Mouse (Mus musculus) liver, embryonic 14.5 days (tissue): ENCODE results near the gene Chadl. TPM values are rescaled to one million over a fixed set of nuclear protein-coding genes. Genes with fewer than 3 reads are reported as not detected.
"Not testable (repeated sequence)": the region's sequence is repeated elsewhere in the genome, so short reads cannot be mapped to it uniquely, and the experiment has no call there.

ENCODE experiments used
- ATAC-seq: fragments of 200-750 bp; cut with Nextera tagmentation; 2 replicates; pipeline ENCODE4 v1.8.0; 2017; ENCODE audit warnings: moderate number of reproducible peaks, mild to moderate bottlenecking, moderate library complexity; ENCODE audit not compliant: insufficient read depth
- DNase-seq, 3 experiments: peaks; one replicate each; pipeline ENCODE4 v3.0.0-alpha.2; 2012 to 2013; ENCODE audit warnings: low read depth in 3 of 3, low spot score in 3 of 3
- H3K27ac ChIP-seq: fragments of 300-500 bp; sonication (generic); 2 replicates; pipeline ENCODE4 v1.5.1; 2014; ENCODE audit warnings: moderate library complexity, mild to moderate bottlenecking, control low read depth, inconsistent platforms
- H3K27me3 ChIP-seq: fragments of 300-500 bp; sonication (generic); 2 replicates; pipeline ENCODE4 v1.6.1; 2014; ENCODE audit warnings: mild to moderate bottlenecking, low read length, moderate library complexity; ENCODE audit not compliant: control insufficient read depth, insufficient read depth
- H3K36me3 ChIP-seq: fragments of 300-500 bp; sonication (generic); replicated peaks from 2 replicates; pipeline ENCODE4 v1.6.1; 2014; ENCODE audit warnings: low read depth; ENCODE audit not compliant: control insufficient read depth, insufficient read depth
- H3K4me1 ChIP-seq, 2 experiments: fragments of 200-500 bp in 1 of 2; fragments of 300-500 bp in 1 of 2; sonication (generic) in 1 of 2; replicated peaks; 2 replicates each; pipeline ENCODE4 v1.6.1; 2012 to 2014; ENCODE audit warnings: antibody characterized with exemption in 1 of 2, inconsistent platforms in 1 of 2, low read length in 1 of 2; ENCODE audit not compliant: control insufficient read depth in 2 of 2, insufficient read depth in 2 of 2
- H3K4me2 ChIP-seq: fragments of 300-500 bp; sonication (generic); 2 replicates; pipeline ENCODE4 v1.6.1; 2014; ENCODE audit warnings: low read depth, mild to moderate bottlenecking, control low read depth, moderate library complexity
- H3K4me3 ChIP-seq, 2 experiments: fragments of 200-500 bp in 1 of 2; fragments of 300-500 bp in 1 of 2; sonication (generic) in 1 of 2; 2 replicates each; pipeline ENCODE4 v1.5.1; 2012 to 2014; ENCODE audit warnings: low read depth in 2 of 2, low read length in 2 of 2, mild to moderate bottlenecking in 2 of 2, control low read depth in 1 of 2, inconsistent platforms in 1 of 2, moderate library complexity in 1 of 2; ENCODE audit not compliant: insufficient read depth in 1 of 2
- H3K9ac ChIP-seq: fragments of 300-500 bp; sonication (generic); replicated peaks from 2 replicates; pipeline ENCODE4 v1.6.1; 2014; ENCODE audit warnings: mild to moderate bottlenecking, control low read depth, moderate library complexity
- H3K9me3 ChIP-seq: fragments of 300-500 bp; sonication (generic); 2 replicates; pipeline ENCODE4 v1.6.1; 2016; ENCODE audit warnings: low read length, mixed read lengths; ENCODE audit not compliant: control insufficient read depth
- CTCF ChIP-seq: IDR thresholded peaks from 2 replicates; pipeline ENCODE4 v1.5.1; 2016; ENCODE audit warnings: antibody characterized with exemption, low read depth, control low read depth
- EP300 ChIP-seq: IDR thresholded peaks from 2 replicates; pipeline ENCODE4 v1.6.1; 2016; ENCODE audit warnings: antibody characterized with exemption, low read depth
- WGBS: fragments of 180-500 bp; shearing (Covaris S2); extraction: QIAGEN DNeasy Blood & Tissue Kit; methylation state at CpG from one replicate; pipeline ENCODE4 v1.1.7; 2014; ENCODE audit not compliant: insufficient replicate concordance; 5-methylcytosine and 5-hydroxymethylcytosine counted together
- polyA plus RNA-seq, 2 experiments: library from polyadenylated mRNA; depleted of rRNA in 1 of 2; stranded (reverse) in 1 of 2; unstranded in 1 of 2; fragments of >200 nt; fragmentation: Nextera tagmentation in 1 of 2; extraction: Ambion mirVana in 1 of 2; gene quantifications; 2 replicates each; pipeline versions ENCODE4 v1.2.1 to v1.2.3; 2012 to 2014

Chadl gene
- polyA plus RNA-seq (2012; rRNA removed) (0.20 and 0.28 TPM in 2 replicates), polyA plus RNA-seq (2014; fragmentation: Nextera tagmentation; extraction: Ambion mirVana) (0.25 and 0.33 TPM in 2 replicates)

GRCm38 (mm10) chr15:81697175-81697574, at the start of gene Chadl:
Gene Chadl (minus strand): TSS chr15:81697287.
- no peak within 1 kb of the TSS for H3K9ac ChIP-seq
- TF ChIP-seq EP300 = no peak
- no peak for TF ChIP-seq CTCF
- 61% methylated on average over 7 of the region's 7 CpGs for WGBS
- no peak for ATAC-seq
- H3K4me2 ChIP-seq = no peak within 1 kb of the TSS
- DNase-seq = no peak
- no peaks in the 10 kb centered on the region for H3K9me3 ChIP-seq
- no peak within 1 kb of the TSS for H3K27ac ChIP-seq
- no peaks in the 10 kb centered on the region; a peak in 1 of 4 replicates for H3K4me1 ChIP-seq
- no peak within 1 kb of the TSS for H3K4me3 ChIP-seq
- peaks cover 39% of the 10 kb centered on the region for H3K27me3 ChIP-seq
- no peaks in the 10 kb centered on the region for H3K36me3 ChIP-seq

GRCm38 (mm10) chr15:81745601-81746114, 48.6 kb upstream of the Chadl start:
- TF ChIP-seq CTCF (no peak), EP300 (no peak)
- peak; percentile 38; the same call in 1 of the 2 replicates for ATAC-seq
- 1% methylated on average over 33 of the region's 33 CpGs for WGBS
- Histone ChIP-seq H3K36me3 (no peaks in the 10 kb centered on the region), H3K27ac (no peak overlapping the region; the same call in 1 of the 2 replicates), H3K9ac (peak overlapping the region; percentile 79), H3K4me2 (peak overlapping the region; percentile 81), H3K4me3 (peak overlapping the region; percentile 79 to 87), H3K4me1 (no peaks in the 10 kb centered on the region; a peak in 1 of 4 replicates), H3K9me3 (no peaks in the 10 kb centered on the region), H3K27me3 (no peaks in the 10 kb centered on the region)
- no peak for DNase-seq

- peak within 1 kb of the TSS; percentile 79 for H3K9ac ChIP-seq
- ATAC-seq (peak; percentile 85), DNase-seq (peak in 1 of 3 experiments; percentile 39)
- no peaks in the 10 kb centered on the region for H3K9me3 ChIP-seq
- TF ChIP-seq CTCF (no peak), EP300 (no peak)
- H3K4me2 ChIP-seq = peak within 1 kb of the TSS; percentile 81
- no peaks in the 10 kb centered on the region for H3K27me3 ChIP-seq
- H3K4me1 ChIP-seq = no peaks in the 10 kb centered on the region; a peak in 1 of 4 replicates
- under 1% methylated on average over 64 of the region's 65 CpGs for WGBS
- no peaks in the 10 kb centered on the region for H3K36me3 ChIP-seq
- peak within 1 kb of the TSS; percentile 79 to 87 for H3K4me3 ChIP-seq
- H3K27ac ChIP-seq = no peak within 1 kb of the TSS; the same call in 1 of the 2 replicates
Measured at GRCm38 (mm10) chr15:81744992-81745600, 48.0 kb upstream of the Chadl start, which contains the start of the genes Zc3h7b and Rangap1. Gene Zc3h7b (plus strand): TSS chr15:81745057. Gene Rangap1 (minus strand): TSS chr15:81745530.

GRCm38 (mm10) chr15:81742368-81742767, 45.3 kb upstream of the Chadl start:
- H3K9me3 ChIP-seq, H3K27ac ChIP-seq, H3K4me2 ChIP-seq, DNase-seq, ATAC-seq, H3K36me3 ChIP-seq, H3K4me3 ChIP-seq, H3K27me3 ChIP-seq, H3K9ac ChIP-seq, H3K4me1 ChIP-seq: not testable (repeated sequence)
- 4% methylated on average over 1 of the region's 2 CpGs for WGBS
- TF ChIP-seq CTCF = peak; percentile 23; the same call in 1 of the 2 replicates

- DNase-seq (no peak), ATAC-seq (no peak)
- 22% methylated on average over 2 of the region's 2 CpGs for WGBS
- no peak overlapping the region for H3K9ac ChIP-seq
- no peaks in the 10 kb centered on the region; a peak in 1 of 4 replicates for H3K4me1 ChIP-seq
- no peaks in the 10 kb centered on the region for H3K36me3 ChIP-seq
- TF ChIP-seq EP300 = no peak
- TF ChIP-seq CTCF = peak; percentile 25; the same call in 1 of the 2 replicates
- H3K4me3 ChIP-seq = no peak overlapping the region
- H3K4me2 ChIP-seq = no peak overlapping the region
- no peak overlapping the region for H3K27ac ChIP-seq
- H3K27me3 ChIP-seq = no peaks in the 10 kb centered on the region
- no peaks in the 10 kb centered on the region for H3K9me3 ChIP-seq
Measured at GRCm38 (mm10) chr15:81739924-81740323, 42.8 kb upstream of the Chadl start.
